Mouse (Mus musculus) brain, embryonic 14.5 days (tissue): ENCODE measurements at regions not wholly inside any gene's neighbourhood (a gene's known extent, or its start where the extent isn't known, plus 50 kb on each side); places are given as distances from the start of the nearest gene placed in this dataset.

Experiments used
- CTCF ChIP-seq: fragments of 200-500 bp; IDR thresholded peaks from 2 replicates; pipeline ENCODE4 v1.5.1; 2012; ENCODE audit warnings: inconsistent platforms, mild to moderate bottlenecking, moderate library complexity, borderline replicate concordance; ENCODE audit not compliant: insufficient read depth, insufficient read length; ENCODE audit errors: extremely low read depth
- POLR2A ChIP-seq: fragments of 200-500 bp; IDR thresholded peaks from 2 replicates; pipeline ENCODE4 v1.6.1; 2012; ENCODE audit warnings: mild to moderate bottlenecking, inconsistent platforms, borderline replicate concordance; ENCODE audit not compliant: poor library complexity, insufficient read depth, insufficient read length, severe bottlenecking; ENCODE audit errors: extremely low read depth

- no peak for TF ChIP-seq CTCF
- no peak for TF ChIP-seq POLR2A
Observed at GRCm38 (mm10) chr5:54349775-54350332, 351.6 kb downstream of the Stim2 start.
